Mouse (Mus musculus) heart, embryonic 13.5 days (tissue): ENCODE data around the gene Supt3. TPM values are rescaled to one million over a fixed set of nuclear protein-coding genes. Genes with fewer than 3 reads are reported as not detected.
A peak's percentile ranks its signal among the peaks of the same experiment; 100 is the strongest.

Experiments
- ATAC-seq: fragments of 200-750 bp; cut with Nextera tagmentation; 2 replicates; pipeline ENCODE4 v1.8.0; 2017; ENCODE audit warnings: moderate TSS enrichment; ENCODE audit not compliant: insufficient number of reproducible peaks, low FRiP score, low TSS enrichment; ENCODE audit errors: extremely low read depth
- H3K27ac ChIP-seq: fragments of 300-500 bp; sonication (generic); replicated peaks from 2 replicates; pipeline ENCODE4 v1.5.1; 2015; ENCODE audit warnings: moderate library complexity, mild to moderate bottlenecking, inconsistent platforms
- H3K27me3 ChIP-seq: fragments of 300-500 bp; sonication (generic); replicated peaks from 2 replicates; pipeline ENCODE4 v1.6.1; 2015; ENCODE audit warnings: mild to moderate bottlenecking, inconsistent platforms
- H3K36me3 ChIP-seq: fragments of 300-500 bp; sonication (generic); 2 replicates; pipeline ENCODE4 v1.6.1; 2015; ENCODE audit warnings: mild to moderate bottlenecking, inconsistent platforms
- H3K4me1 ChIP-seq: fragments of 300-500 bp; sonication (generic); 2 replicates; pipeline ENCODE4 v1.6.1; 2015; ENCODE audit warnings: inconsistent platforms
- H3K4me2 ChIP-seq: fragments of 300-500 bp; sonication (generic); 2 replicates; pipeline ENCODE4 v1.6.1; 2015; ENCODE audit warnings: inconsistent platforms, mild to moderate bottlenecking, moderate library complexity
- H3K4me3 ChIP-seq: fragments of 300-500 bp; sonication (generic); 2 replicates; pipeline ENCODE4 v1.5.1; 2015; ENCODE audit warnings: moderate library complexity, mild to moderate bottlenecking, inconsistent platforms
- H3K9ac ChIP-seq: fragments of 300-500 bp; sonication (generic); 2 replicates; pipeline ENCODE4 v1.6.1; 2015; ENCODE audit warnings: inconsistent platforms, mild to moderate bottlenecking, moderate library complexity
- H3K9me3 ChIP-seq: fragments of 300-500 bp; sonication (generic); 2 replicates; pipeline ENCODE4 v1.6.1; 2016; ENCODE audit warnings: inconsistent platforms
- WGBS: fragments of 180-500 bp; shearing (Covaris S2); methylation state at CpG from one replicate; pipeline ENCODE4 v1.1.7; 2015; ENCODE audit warnings: mixed read lengths; 5-methylcytosine and 5-hydroxymethylcytosine counted together
- polyA plus RNA-seq: library from polyadenylated mRNA; unstranded; fragments of >200 nt; fragmentation: Nextera tagmentation; extraction: Ambion mirVana; gene quantifications from 2 replicates; pipeline ENCODE4 v1.2.1, GENCODE M21; 2015

Gene Supt3
- polyA plus RNA-seq, 1 experiment from 2014 or later = 20.5 TPM

DNA sequence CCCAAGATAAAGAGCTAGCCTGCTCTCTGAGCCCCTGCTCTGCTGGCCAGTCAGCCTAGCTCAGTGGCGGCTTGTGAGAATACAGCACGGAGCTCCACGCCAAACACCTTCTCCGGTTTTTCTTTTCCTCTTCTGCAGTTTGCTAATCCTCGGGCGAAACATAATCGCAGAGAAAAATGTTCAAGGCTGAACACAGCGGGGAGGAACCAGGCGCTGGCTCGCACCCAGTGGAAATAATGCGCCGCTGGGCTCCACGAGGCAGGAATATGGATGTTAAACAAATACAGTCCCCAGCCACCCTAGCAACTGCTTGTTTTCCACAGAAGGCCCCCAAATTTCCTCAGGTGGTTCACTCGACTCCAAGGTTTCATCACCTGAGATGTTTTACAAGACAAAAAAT is 367.7 kb downstream of the Supt3 start:
- 86% methylated on average over 14 of the region's 14 CpGs for WGBS
- no peak for ATAC-seq

DNA sequence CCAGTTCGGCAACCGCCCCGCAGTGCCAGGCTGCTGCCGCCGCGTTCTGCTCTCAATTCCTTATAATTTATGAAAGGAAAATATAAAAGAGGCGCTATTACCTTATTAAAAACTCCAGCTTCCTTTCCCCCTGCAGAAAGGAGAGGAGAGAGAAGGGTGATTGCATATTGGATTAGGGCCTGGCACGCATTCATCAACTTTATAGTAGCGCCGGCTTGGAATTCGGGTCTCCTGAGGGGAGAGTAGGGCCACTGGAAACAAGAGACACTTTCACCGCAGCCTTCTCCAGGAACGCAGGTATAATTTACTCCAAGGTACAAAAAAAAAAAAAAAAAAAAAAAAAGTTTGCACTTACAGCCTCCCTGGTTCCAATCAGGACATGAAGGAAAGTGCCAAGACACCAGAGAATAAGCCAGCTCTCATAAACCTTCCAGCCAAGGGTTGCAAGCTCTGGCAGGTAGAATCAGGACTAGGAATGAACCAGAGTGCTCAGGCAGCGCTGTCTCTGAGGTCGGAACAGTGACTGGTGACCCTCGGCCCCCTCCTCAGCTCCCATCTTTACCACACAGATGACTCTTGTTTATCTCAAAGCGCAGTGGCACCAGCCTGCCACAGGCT is 374.5 kb downstream of the Supt3 start:
- H3K4me1 ChIP-seq = no peaks in the 10 kb centered on the region
- no peak overlapping the region for H3K27ac ChIP-seq
- no peaks in the 10 kb centered on the region; the same call in 1 of the 2 replicates for H3K27me3 ChIP-seq
- 85% methylated on average over 17 of the region's 17 CpGs for WGBS
- H3K4me3 ChIP-seq = no peak overlapping the region
- H3K4me2 ChIP-seq = no peak overlapping the region
- no peaks in the 10 kb centered on the region for H3K9me3 ChIP-seq
- no peak overlapping the region for H3K9ac ChIP-seq
- no peaks in the 10 kb centered on the region for H3K36me3 ChIP-seq
- no peak for ATAC-seq

More for the DNA sequence above, 367.7 kb downstream of the Supt3 start:
- H3K4me2 ChIP-seq = no peak overlapping the region
- no peak overlapping the region for H3K9ac ChIP-seq
- H3K4me3 ChIP-seq = no peak overlapping the region
- H3K36me3 ChIP-seq = no peaks in the 10 kb centered on the region
- H3K9me3 ChIP-seq = no peaks in the 10 kb centered on the region
- H3K4me1 ChIP-seq = no peaks in the 10 kb centered on the region
- no peaks in the 10 kb centered on the region for H3K27me3 ChIP-seq
- no peak overlapping the region for H3K27ac ChIP-seq

GRCm38 (mm10) chr17:45153721-45154120 is 376.8 kb downstream of the Supt3 start:
- Histone ChIP-seq H3K4me1 (peaks cover 12% of the 10 kb centered on the region), H3K9ac (no peak overlapping the region), H3K36me3 (no peaks in the 10 kb centered on the region), H3K27me3 (no peaks in the 10 kb centered on the region; the same call in 1 of the 2 replicates), H3K27ac (no peak overlapping the region), H3K9me3 (no peaks in the 10 kb centered on the region), H3K4me2 (no peak overlapping the region), H3K4me3 (no peak overlapping the region)
- WGBS = 42% methylated on average over 6 of the region's 6 CpGs
- ATAC-seq = no peak

- ATAC-seq = peak; percentile 87
- Histone ChIP-seq H3K27ac (peak overlapping the region; percentile 89), H3K4me2 (peak overlapping the region; percentile 50), H3K4me1 (peaks cover 18% of the 10 kb centered on the region), H3K27me3 (no peaks in the 10 kb centered on the region; the same call in 1 of the 2 replicates), H3K4me3 (peak overlapping the region; percentile 0; the same call in 1 of the 2 replicates), H3K36me3 (no peaks in the 10 kb centered on the region), H3K9ac (peak overlapping the region; percentile 58; the same call in 1 of the 2 replicates), H3K9me3 (no peaks in the 10 kb centered on the region)
- 26% methylated on average over 16 of the region's 16 CpGs for whole genome bisulfite sequencing
These were observed 381.3 kb downstream of the Supt3 start for GRCm38 (mm10) chr17:45158171-45158691.

GRCm38 (mm10) chr17:45160651-45161050 is 383.7 kb downstream of the Supt3 start:
- no peak overlapping the region for H3K4me2 ChIP-seq
- no peaks in the 10 kb centered on the region for H3K9me3 ChIP-seq
- 77% methylated on average over 6 of the region's 6 CpGs for WGBS
- no peak for ATAC-seq
- no peak overlapping the region for H3K4me3 ChIP-seq
- no peaks in the 10 kb centered on the region for H3K27me3 ChIP-seq
- no peaks in the 10 kb centered on the region for H3K36me3 ChIP-seq
- no peak overlapping the region for H3K27ac ChIP-seq
- peaks cover 24% of the 10 kb centered on the region for H3K4me1 ChIP-seq
- H3K9ac ChIP-seq = no peak overlapping the region

GRCm38 (mm10) chr17:45165741-45166140 is 388.8 kb downstream of the Supt3 start:
- H3K9me3 ChIP-seq = no peaks in the 10 kb centered on the region
- no peak overlapping the region for H3K4me2 ChIP-seq
- peaks cover 22% of the 10 kb centered on the region for H3K4me1 ChIP-seq
- peaks cover 2% of the 10 kb centered on the region; the same call in 1 of the 2 replicates for H3K27me3 ChIP-seq
- no peak for ATAC-seq
- WGBS = 14% methylated on average over 4 of the region's 4 CpGs
- H3K27ac ChIP-seq = no peak overlapping the region
- no peak overlapping the region for H3K9ac ChIP-seq
- H3K36me3 ChIP-seq = no peaks in the 10 kb centered on the region
- H3K4me3 ChIP-seq = no peak overlapping the region

Other genes with a start within 250 kb of the Supt3 start
- 0.21 and 0.27 TPM in 2 replicates for gene Runx2, start 37.6 kb downstream of the Supt3 start, polyA plus RNA-seq